Mouse (Mus musculus) heart, adult 8-10 months (tissue): ENCODE data around the gene Fkbp10. TPM values are rescaled to one million over a fixed set of nuclear protein-coding genes. Genes with fewer than 3 reads are reported as not detected.

Source experiments
- DNase-seq: peaks from one replicate; pipeline ENCODE4 v3.0.0; 2022; ENCODE audit warnings: low spot score
- total RNA-seq, 4 experiments: library from RNA; stranded (reverse); gene quantifications; 2 replicates each; pipeline ENCODE4 v1.2.4; 2022

Fkbp10 gene
- total RNA-seq, 4 experiments from 2014 or later: 9.0 to 11.1 (median 9.0) TPM

DNA sequence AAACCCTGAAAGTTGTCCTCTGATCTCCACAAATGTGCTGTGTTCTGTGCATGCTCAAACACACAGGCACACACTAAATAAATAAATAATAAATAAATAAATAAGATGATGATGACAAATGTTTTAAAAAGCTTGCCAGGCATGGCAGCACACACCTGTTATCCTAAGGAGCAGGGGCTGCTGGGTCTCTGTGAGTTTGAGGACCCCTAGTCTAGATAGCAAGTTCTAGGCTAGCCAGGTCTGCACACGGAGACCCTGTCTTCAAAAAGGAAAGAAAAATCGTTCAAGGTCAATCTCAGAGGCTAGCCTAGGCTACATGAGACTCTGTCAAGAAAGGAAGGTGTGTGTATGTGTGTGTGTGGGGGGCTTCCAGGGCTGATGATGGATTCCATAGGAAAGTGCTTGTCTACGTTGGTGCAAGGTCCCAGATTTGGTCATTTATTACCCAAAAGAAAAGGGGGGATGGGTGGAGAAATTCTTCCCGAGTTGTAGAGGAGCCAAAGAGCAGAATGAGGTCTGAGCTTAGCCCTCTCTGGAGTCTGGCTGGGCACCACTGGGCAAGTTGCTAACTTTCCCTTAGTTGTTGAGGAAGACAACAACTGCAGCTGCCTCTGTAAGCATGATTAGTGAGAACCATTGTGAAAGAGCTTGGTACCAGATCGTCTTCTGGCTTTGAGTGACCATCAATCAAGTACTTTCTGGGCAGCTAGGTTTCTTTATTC is 21.0 kb upstream of the Fkbp10 start:
- no peak for DNase-seq

DNA sequence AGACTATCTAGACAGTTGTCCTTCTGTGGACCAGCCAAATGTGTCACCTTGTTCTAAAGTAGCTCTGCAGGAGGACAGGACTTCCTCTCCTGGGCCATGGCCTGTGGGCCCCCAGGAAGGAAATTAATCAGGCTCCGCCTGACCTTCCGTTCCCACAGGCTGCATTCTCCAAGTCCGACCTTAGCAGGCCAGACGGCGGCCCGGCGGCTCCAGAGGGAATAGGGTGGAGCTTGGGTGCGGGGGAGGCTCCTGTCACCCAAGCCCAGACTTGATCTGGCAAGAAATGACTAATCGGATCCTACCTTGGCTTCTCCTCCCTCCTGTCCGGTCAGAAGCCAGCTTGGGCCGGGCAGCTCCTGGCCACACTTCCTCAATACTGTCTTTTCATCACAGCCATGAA is 20.3 kb upstream of the Fkbp10 start:
- peak; percentile 90 for DNase-seq

DNA sequence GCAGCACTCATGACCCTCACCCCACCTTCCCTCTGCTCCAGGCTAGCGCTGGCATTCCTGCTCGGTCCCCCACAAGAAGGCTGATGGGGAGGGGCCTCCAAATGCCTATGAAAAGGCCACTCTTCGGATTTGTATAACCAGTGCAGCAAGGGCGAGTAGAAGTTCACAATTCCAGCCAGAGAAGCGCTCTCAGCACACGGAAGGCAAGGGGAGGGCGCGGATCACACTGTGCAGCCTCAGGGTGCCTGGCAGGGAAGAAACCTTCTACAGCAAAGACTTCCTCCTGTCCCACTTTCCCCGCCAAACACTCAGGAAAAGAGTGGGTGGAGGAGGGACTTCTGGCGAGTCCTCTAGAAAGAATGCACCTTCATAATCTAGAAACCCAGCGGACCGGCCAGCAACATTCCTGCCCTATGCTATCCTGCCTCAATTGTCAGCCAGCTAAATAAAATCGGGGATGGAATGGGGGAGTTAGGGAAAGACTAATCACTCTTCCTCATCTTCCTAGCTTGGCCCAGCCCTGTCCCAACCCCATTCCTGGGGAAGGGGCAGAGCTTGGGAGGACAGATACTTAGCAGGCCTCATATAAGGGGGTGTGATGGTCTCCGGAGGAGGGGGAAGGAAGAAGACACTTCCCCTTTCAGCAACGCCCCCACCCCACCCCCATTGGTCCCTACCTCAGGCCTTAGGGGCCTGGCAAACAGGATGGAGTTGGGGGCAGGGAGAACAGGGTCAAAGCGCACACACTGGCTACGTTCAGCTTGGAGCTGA is 19.5 kb upstream of the Fkbp10 start:
- DNase-seq: peak; percentile 65

DNA sequence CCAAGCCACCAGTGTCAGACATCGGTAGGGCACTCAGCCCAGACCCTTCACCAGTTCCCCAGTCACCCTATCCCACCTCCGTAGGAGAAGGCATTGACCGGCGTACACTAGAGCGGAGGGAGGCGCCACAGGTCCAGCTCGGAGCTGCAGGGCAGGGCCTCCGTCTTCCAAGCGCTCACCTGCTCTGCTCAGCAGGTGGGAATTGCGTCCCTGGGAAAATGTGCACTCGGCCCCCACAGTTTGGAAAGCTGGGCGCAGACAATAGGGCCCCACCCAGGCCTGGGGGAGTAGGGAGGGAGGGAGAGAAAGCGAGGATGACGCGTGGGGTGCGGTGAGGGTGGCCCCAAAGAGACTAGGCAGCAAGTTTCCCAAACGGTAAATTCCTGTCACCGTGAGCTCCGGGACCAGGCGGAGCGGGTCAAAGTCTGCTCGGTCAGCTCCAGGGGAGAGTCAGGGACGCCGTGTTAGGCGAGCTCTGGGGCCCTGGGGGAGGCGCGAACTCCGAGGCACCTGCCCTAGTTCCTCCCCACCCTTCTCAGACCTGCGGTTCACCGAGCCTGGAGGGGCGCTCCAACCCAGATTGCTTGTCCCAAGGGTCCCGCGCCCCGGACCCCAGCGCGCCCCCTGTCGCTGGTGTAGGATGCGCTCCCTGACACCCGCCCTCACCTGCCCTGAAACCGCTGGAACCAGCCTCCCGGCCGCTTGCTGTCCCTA is 18.5 kb upstream of the Fkbp10 start:
- no peak for DNase-seq

DNA sequence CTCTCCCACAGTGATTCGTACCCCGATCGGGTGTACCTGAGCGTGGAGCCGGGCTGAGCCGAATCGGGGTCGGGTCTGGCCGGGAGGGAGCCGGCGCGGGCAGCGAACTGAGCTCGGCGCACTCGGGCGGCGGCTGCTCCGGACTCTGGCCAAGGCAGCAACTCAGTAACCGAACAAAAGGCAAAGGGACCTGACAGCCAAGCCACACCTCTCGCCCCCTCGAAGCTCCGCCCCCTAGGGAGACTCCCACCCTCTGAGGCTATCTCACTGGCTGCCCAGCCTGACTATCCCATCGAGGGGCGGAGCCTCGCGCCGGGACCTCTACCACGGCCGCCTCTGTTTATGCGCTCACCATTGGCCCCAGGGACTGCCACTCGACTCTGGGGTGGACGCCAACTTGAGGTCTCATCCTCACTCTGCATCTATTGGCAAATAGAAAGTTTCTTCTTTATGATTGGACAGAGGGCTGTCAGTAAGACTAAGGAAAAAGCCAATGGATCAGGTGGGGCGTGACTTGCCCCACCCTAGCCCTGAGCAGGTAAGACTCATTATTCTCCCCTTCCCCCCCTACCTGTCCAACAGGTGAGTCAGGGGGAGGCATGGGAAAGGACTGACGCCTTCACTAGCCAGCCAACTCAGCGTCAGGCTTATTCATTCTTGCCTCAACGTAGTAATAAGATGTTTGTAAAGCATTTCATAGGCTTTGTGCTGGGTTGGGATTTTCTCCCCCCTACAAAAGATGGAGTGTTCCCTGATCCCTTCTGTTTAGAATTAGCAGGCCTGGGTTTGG is 17.7 kb upstream of the Fkbp10 start, which contains the start of gene Jup:
TSS of gene Jup (minus strand) at position 164 of the 790 bp plus-strand sequence.
- DNase-seq: peak; percentile 99

DNA sequence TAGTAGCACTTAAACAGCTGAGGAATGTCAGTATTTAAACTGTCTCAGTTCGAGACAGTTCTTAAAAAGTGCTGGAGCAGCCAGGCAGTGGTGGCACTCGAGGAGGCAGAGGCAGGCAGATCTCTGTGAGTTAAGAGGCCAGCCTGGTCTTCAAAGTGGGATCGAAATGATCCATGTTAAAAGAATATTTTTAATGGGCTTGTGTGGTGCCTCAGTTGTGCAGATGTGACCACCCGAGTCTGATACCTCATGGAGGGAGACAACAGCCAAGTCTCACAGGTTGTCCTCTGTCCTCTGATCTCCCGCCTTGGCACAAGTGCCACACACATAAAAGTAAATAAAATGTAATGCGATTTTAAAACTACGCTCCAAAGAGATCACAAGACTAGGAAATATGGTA is 17.0 kb upstream of the Fkbp10 start:
- DNase-seq: no peak

DNA sequence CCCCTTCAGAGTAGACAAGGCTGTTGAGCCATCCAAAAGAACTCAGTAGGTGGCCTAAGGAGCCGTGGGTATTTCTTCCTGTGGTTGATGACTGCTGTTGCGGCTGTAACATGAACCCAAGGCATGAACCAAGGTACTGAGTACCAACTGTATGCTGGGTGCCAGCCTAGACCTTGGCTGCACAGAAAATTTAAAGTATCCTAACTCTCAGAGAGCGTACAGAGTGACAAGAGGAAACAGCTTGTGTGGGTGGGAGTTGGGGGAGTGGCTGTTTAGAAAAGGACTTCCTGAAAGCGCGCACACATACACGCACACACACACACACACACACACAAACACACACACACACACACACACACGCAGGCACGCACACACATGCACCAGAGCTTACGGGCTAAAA is 16.2 kb upstream of the Fkbp10 start:
- DNase-seq: no peak

DNA sequence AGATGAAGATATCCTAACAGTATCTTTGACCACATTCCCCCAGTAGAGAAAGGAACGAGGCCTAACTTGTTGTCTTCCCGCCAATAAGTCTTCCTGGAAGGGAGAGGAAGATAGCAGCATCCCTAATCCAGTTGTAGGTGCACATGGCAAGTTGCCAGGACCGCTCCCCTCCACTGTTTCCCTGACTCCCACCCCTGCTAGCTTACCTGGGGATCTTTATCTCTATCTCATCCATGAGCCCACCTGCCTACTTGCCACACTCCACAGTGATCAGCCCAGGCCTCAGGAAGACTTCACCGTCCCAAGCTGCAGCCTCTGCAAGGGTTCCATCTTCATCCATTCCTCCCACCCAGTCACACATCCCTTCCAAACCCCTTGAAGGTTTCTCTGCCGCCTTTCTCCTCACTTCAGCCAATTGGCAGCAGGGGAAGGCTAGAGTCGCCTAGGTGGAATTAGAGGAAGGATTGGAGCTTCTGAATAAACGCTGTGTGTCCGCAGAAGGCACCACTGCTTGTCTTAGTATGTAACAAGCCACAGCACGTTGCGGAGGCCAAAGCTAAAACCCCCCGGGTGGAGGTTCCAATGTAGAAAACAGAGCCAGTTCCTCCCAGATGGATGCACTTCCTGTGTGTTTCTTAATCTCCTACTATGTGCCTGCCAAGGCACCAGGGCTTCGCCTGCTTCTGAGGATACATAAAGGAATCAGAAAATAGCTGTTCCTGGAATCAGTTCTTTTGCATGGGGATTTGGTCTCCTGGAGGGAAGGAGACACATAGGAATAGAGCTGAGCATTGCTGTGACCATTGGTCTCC is 15.6 kb upstream of the Fkbp10 start:
- no peak for DNase-seq

DNA sequence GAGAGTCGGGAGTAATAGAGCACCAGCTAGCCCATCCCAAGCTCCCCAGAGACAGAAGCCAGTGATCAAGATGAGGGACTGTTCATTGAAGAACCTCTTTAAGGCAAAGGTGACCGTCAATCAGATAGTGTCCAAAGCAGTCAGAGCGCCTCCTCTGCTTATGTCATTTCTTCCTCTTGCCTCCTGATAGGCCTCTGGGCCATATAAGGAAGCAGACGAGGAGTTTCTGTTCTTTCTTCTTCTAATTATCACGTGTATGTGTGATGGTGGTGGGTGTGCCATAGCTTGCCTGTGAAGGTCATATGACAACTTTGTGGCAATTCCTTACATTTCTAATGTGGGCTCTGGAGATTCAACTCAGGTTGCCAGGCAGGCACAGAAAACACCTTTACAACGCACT is 14.7 kb upstream of the Fkbp10 start:
- DNase-seq: no peak

DNA sequence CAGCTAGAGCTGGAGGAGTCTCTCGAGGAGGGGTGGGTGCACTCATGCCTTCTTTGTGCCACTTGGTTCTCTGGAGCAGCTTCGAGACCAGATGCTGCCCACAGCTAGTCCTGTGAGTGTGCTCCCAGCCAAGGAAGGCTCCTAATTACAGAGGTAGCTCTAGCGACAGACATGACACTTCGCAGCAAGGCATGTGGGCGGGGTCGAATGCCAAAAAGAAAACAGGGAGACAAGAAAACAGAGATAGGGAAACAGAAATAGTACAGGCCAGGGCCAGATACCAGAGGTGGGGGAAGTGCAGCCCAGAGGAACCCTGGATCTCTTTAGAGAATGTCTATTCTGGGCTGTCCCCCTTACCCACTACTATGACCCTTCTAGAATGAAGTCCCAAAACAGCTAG is 13.3 kb upstream of the Fkbp10 start:
- no peak for DNase-seq

DNA sequence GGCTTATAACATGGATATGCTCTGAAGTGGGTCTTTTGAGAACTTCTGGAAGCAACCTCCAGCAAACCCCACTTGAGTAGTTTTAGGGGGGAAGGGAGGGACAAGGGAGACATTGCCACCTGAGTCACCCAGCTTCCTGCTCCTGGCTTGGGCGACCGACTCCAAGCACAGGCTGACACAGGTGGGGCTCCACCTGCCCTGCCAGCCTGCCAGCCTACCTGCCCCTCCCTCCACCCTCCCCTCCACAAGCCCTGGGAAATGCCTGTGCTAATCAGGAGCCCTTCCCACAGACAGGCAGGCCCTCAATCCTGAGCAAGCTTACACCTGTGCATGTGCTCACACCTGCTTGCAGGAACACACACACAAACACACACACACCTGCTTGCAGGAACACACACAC is 12.8 kb upstream of the Fkbp10 start:
- no peak for DNase-seq

DNA sequence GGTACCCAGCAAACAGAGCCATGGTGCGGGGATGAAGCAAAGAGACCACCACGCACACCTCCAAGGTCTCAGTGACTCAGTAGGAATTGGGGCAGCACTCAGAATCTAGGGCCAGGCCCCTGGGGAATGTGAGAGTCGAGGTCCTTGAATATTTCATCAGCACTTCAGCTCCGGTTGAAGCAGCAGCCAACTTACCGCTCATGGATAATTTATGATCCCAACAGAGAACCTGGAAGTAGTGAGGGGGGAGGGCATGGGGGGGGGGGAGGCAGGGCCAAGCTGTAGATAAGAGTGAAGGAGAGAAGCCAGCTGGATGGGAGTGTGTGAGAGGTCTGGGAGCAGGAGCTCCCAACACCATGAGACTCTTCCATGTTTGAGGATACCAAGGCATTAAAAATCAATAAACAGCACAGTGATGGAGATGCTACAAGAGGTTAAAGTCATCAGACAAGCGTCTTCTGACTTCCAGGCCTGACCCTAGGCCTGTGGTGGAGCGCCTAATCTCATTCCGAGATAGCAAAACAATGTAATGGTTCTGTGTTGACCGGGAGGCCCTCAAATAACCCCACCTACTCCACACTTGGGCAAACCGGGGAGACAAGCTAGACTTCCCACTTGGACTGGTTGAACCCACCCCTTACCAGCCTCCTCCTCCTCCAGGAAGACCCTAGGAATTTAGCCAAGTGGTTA is 11.9 kb upstream of the Fkbp10 start:
- DNase-seq: no peak

DNA sequence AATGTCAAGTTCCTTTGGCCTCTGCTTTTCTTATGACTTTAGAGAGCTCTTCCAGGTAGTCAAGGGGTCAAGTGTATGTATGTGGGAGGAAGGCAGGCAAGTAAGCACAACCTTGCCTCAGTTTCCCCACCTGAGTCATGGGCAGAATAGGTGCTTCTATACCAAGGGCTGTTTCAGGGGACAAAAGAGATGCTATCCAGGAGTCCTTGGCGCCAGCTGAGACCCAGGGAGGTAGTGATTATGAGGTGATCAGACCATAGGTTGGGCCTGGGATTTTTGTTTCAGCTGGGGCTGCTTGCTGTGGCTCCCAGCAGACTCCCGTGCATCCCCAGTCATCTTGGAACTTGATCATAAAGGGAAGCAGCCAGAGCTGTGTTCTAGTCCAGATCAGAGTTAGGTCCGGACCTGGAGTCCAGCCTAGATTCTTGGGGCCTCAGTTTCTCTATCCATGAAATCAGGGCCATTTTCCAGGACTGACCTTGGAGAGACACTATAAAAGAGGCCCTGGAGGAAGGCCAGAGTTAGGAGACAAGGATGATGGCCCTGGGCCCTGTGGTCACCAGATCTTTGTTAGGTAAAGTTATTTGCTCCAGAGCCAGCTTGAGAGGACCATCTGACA is 10.9 kb upstream of the Fkbp10 start:
- DNase-seq: no peak

DNA sequence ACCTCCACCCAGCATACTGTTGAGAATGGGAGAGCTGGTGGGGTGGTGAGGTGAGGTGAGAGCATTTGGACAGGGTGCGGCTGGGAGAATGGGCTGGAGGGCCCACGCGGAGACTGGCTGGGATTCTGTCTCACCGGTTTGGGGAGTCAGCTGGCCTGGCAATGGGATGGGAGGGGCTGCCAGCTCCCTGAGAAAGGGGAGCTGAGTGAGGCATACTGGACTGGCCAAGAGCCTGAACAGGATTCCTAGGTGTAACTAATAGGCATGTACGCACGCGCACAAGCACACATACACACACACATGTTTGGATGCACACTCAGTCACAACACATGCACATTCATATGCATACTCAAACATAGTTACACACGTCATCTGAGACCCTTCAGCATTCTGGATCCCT is 9.2 kb upstream of the Fkbp10 start:
- no peak for DNase-seq

DNA sequence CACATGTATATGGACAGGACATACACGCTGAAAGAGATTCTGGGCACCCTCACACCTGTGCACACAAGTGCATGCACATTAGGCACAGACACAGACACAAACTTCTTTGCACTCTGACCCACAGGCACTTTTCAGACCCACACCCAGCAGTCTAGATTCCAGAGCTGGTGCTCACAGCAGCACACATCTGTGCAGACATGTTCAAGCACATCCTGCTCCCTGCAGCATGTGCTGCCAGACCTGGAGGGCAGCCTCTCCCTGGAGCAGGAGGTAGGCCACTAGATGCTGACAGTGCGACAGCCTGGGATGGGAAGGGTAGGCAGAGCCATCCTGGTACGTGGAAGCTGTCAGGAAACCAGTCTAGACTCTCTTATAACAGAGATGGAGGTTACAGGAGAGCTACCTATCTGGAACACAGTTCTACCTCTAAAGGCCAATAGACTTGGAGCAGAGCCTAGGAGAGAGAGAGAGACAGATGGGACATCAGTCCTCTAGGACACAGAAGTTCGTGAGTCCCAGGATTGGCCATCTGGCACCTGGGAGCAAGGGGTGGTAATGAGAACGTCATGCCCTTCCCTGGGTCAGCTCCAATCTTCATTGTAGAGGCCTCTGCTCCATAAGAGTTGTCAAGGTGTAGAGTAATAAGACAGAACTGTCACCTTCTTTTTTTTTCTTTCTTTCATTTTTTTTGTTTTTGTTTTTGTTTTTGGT is 8.3 kb upstream of the Fkbp10 start:
- no peak for DNase-seq

DNA sequence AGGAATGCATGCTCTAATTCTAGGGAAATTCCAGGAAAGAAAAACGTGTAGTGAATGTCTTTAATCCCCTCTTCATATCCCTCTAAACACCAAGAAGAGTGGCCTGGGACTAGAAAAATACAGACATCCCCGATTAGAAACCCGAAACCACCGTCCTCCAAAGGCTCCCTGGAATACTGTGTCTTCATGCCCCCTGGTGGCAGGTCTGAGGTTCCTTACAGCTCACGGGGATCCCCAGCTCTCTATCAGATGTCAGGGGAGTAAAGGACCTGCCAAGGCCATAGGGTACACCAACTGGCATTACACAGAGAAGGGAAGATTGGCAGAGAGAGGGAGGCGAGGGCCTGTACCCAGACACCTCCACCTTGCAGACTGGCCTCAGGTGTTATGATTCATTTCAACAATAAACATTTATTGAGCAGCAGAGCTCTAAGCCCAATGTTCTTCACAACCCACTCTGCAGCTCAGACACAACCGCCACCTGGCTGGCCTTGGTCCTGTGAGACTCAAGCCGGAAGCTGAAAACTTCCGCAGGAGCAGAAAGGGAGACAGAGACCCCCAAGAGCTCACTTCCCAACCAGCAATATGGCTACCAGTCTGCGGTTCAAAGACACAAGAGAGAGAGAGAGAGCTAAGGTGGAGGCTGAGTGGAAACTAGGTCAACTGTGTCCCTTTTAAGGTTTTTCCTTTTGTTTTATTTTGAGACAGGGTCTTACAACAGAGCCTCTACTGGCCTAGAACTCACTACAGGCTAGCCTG is 7.2 kb upstream of the Fkbp10 start:
- peak; percentile 84 for DNase-seq

DNA sequence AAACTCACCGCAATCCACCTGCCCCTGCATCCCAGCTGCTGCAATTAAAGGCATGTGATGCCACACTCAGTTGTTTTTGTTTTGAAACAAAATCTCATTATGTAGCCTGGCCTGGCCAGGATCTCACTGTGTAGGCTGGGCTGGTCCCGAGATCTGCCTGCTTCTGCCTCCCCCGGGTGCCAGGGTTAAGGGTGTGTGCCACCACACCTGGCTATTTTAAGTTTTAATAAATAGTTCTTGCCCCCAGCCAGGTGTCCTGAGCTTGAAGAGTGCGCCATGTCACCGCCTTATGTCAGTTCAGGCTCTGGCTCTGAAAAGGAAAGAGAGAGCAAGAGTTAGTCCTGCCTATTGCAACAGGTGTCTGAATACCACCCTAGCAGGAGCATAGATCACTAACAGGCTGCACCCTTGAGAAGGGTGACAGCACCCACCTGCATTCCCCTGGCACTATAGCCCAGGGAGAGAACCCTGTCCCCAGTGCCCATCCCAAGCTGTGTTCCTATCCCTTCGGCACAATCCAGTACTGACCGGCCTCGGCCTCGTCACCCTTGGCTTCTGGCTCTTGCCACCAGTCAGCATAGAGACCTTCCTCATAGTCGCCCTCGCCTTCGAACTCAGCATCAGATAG is 6.5 kb upstream of the Fkbp10 start:
- DNase-seq: no peak

DNA sequence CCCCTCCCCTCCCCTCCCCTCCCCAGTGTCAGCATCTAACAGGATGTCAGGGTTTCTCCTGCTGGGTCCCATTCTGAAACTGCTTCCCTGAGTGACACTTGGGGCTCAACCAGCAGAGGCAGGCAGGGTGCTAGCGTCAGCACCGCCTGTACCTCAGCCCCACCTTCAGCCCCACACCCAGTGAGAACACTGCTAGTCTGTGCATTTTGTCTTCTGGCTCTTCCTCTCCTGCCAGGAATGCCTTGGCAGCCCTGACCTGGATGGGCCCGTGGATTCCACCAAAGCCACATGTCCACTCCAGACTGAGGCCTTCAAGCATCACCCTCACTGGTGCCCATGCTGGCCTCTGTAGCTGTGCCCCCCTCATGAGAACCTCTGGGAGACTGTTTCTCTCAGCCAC is 5.8 kb upstream of the Fkbp10 start:
- no peak for DNase-seq
